Mouse (Mus musculus) cerebral cortex, adult 2 months (tissue): ENCODE results near the gene Prr15l.

Experiments
- WGBS: fragments of 180-500 bp; shearing (Covaris S2); methylation state at CpG from one replicate; pipeline ENCODE4 v1.1.7; 2018; 5-methylcytosine and 5-hydroxymethylcytosine counted together

Prr15l gene

GRCm38 (mm10) chr11:96947849-96948248 lies 19.9 kb downstream of the Prr15l start:
- 89% methylated on average over 4 of the region's 4 CpGs for WGBS

- WGBS = 96% methylated on average over 3 of the region's 3 CpGs
Observed at GRCm38 (mm10) chr11:96950767-96951166, 22.9 kb downstream of the Prr15l start.

- WGBS = 44% methylated on average over 10 of the region's 10 CpGs
Observed at GRCm38 (mm10) chr11:96952426-96952825, 24.5 kb downstream of the Prr15l start.

GRCm38 (mm10) chr11:96952896-96953295 lies 25.0 kb downstream of the Prr15l start:
- 62% methylated on average over 6 of the region's 6 CpGs for WGBS

GRCm38 (mm10) chr11:96955094-96955493 lies 27.2 kb downstream of the Prr15l start:
- 96% methylated on average over 4 of the region's 4 CpGs for WGBS

GRCm38 (mm10) chr11:96956009-96956724 lies 28.3 kb downstream of the Prr15l start:
- WGBS = 64% methylated on average over 20 of the region's 20 CpGs

GRCm38 (mm10) chr11:96957061-96957805 lies 29.3 kb downstream of the Prr15l start:
- 89% methylated on average over 10 of the region's 10 CpGs for WGBS

GRCm38 (mm10) chr11:96963580-96963979 lies 35.7 kb downstream of the Prr15l start:
- 17% methylated on average over 8 of the region's 8 CpGs for WGBS

- WGBS = 86% methylated on average over 3 of the region's 3 CpGs
Observed at GRCm38 (mm10) chr11:96966172-96966571, 38.3 kb downstream of the Prr15l start.

GRCm38 (mm10) chr11:96966914-96967543 lies 39.1 kb downstream of the Prr15l start:
- WGBS = 80% methylated on average over 13 of the region's 13 CpGs

- 85% methylated on average over 11 of the region's 11 CpGs for WGBS
Observed at GRCm38 (mm10) chr11:96967544-96968269, 39.8 kb downstream of the Prr15l start.

- 71% methylated on average over 6 of the region's 6 CpGs for WGBS
Observed at GRCm38 (mm10) chr11:96968476-96968875, 40.6 kb downstream of the Prr15l start.

GRCm38 (mm10) chr11:96969280-96969722 lies 41.4 kb downstream of the Prr15l start:
- WGBS = 65% methylated on average over 5 of the region's 5 CpGs

GRCm38 (mm10) chr11:96969746-96970145 lies 41.8 kb downstream of the Prr15l start:
- 35% methylated on average over 1 of the region's 1 CpGs for WGBS

- WGBS = 59% methylated on average over 3 of the region's 3 CpGs
Observed at GRCm38 (mm10) chr11:96970341-96970740, 42.4 kb downstream of the Prr15l start.

GRCm38 (mm10) chr11:96972906-96973305 lies 45.0 kb downstream of the Prr15l start:
- WGBS = 47% methylated on average over 5 of the region's 5 CpGs

- 64% methylated on average over 5 of the region's 5 CpGs for WGBS
Observed at GRCm38 (mm10) chr11:96973426-96973964, 45.6 kb downstream of the Prr15l start.

- WGBS = 80% methylated on average over 5 of the region's 5 CpGs
Observed at GRCm38 (mm10) chr11:96974813-96975212, 46.9 kb downstream of the Prr15l start.

GRCm38 (mm10) chr11:96975511-96976378 lies 47.8 kb downstream of the Prr15l start:
- 54% methylated on average over 10 of the region's 10 CpGs for WGBS

GRCm38 (mm10) chr11:96976379-96976687 lies 48.4 kb downstream of the Prr15l start:
- 30% methylated on average over 3 of the region's 3 CpGs for WGBS
